Mouse (Mus musculus): ENCODE measurements around the gene Otx2.
"Not testable (repeated sequence)": the region's sequence is repeated elsewhere in the genome, so short reads cannot be mapped to it uniquely, and the experiment has no call there.

Gene Otx2

DNA sequence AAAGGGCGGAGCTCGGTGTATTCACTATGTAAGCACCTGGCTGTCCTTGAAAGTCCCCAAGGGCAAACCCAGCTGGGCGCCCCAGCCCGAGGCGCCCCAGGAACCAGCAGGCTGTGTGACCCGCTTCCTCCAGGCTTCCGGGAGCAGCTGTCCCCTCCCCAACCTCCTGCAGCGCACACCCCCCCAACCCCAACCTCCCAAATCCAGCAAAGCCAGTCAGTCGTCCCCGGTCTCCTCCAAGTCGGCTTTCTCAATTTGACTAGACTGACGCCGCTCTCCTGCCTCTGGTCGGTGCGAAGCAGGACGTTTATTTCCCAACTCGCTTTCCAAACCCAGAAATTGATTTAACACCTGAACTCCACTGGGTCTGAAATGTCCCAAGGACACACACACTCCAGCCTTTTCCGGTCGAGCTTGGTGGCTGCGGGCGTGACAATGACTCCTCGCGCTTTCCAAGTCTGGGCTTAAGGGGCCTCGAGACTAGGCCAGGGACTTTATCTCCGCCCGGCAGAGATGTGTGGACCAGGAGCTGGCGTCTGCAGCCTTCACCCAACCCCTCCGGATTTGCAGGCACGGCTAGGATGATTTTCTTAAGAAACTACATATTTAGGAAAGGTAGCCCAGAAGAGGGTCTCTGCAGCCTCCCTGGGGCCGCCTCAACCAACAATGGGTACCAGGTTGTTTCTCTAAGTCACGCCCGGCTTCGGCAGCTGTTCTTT is 18.4 kb downstream of the Otx2 start:
- DNase-seq (ENCODE audit: low spot score in 2 of 2) = no peak

GRCm38 (mm10) chr14:48654551-48655072 is 19.0 kb downstream of the Otx2 start:
- DNase-seq (ENCODE audit: low spot score in 2 of 2) = no peak

- DNase-seq (ENCODE audit: low spot score in 2 of 2) = no peak
Observed at GRCm38 (mm10) chr14:48653676-48654510, 19.7 kb downstream of the Otx2 start.

DNA sequence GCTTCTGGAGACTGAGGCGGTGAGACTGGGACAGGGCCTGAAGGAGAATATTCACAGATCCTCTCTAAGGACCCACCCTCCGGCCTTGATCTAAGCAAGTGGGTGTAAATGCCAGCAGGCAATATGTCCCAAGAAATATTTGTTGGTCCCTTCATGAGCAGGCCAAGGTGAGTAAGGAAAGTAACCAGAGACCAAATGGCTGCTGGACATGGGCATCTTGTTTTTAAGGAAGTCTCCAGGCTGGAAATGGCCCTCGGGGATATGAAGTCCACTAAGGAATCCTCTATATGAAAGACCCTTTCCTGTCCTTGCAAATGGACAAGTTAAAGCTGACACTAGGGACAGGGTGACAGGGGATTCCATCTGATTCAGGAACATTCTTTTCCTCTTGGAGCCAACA is 20.5 kb downstream of the Otx2 start:
- no peak for DNase-seq (ENCODE audit: low spot score in 2 of 2)

DNA sequence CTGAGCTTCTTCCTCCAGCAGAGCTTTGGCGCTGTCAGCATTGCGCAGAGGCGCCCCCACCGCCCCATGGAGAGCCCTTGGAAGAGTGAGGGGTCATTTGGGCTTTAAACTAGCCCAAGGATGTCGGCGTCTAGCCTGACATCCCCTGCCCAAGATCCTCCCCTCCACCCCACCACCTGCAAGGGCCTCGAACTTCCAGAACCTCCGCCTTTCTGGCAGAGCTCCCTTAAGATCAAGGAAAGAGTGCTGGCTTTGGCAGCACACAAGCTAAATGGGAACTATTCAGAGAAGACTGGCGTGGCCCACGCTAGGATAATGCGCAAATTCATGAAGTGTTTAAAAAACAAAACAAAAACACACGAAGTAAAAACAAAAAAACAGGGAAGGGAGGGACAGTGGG is 21.4 kb downstream of the Otx2 start:
- no peak for DNase-seq (ENCODE audit: low spot score in 2 of 2)

- no peak for DNase-seq (ENCODE audit: low spot score in 2 of 2)
Observed at GRCm38 (mm10) chr14:48651471-48652211, 22.0 kb downstream of the Otx2 start.

DNA sequence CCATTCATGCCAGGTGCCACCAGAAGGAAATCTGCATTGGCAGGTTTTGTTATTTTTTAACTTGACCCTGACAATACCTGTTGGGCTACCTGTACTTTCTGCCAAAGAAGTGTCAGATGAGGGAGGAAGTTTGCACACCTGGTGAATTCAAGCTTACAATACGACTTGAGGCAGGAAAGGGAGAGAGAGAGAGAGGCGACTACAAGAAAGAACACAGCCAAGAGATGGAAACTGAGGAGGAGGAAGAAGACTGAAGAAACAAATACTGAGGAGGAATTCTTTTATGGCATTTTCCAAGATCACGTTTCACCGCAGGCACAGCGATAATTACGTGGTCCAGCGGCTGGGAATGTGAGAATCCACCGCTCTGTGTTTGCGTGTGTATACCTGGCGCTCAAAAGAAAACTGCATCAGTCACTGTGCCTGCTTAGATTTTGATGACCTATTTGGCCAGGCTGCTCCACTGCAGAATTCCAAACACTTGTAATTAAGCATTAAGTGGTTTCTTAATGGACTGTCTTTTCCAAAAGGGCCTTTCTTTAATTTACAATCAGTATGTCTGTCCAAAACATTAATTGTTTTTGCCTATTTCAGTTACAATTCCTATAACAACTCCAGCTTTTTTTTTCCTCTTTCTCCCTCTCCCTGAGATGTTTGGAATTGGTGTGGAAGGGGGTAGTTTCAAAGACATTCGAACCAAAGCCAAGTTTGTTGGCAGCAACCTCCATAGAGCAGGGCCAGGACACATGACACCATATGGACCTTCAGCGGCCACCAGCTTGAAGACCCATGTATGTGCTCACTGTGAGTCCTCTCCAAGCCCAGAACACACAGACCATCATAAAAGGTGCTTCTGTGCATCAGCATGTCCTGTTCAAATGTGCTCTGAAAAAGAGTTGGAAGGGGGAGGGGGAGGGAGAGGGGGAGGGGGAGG is 31.9 kb downstream of the Otx2 start:
- no peak for DNase-seq (ENCODE audit: low spot score in 2 of 2)

DNA sequence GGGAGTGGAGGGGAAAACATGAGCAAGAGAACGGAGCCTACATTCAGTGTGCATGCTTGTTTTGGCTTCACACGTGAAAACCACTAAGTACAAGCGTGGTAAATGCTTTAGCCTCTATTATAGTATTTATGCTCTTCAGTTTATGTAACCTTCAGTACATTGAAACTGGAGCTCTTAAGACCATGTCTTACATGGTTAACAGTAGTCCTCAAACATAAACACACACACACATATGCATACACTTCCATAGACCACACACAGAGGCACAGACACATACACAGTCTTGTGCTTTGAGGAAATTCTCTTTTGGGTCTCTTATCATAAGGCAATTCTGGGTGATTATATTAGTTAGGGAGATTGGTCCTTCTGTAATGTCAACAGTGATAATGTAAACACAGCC is 40.5 kb downstream of the Otx2 start:
- no peak for DNase-seq (ENCODE audit: low spot score in 2 of 2)

- no peak for DNase-seq (ENCODE audit: low spot score in 2 of 2)
Observed at GRCm38 (mm10) chr14:48632335-48632734, 41.3 kb downstream of the Otx2 start.

- no peak for DNase-seq (ENCODE audit: low spot score in 2 of 2)
Observed at GRCm38 (mm10) chr14:48631486-48631885, 42.1 kb downstream of the Otx2 start.

GRCm38 (mm10) chr14:48629404-48629803 is 44.2 kb downstream of the Otx2 start:
- DNase-seq (ENCODE audit: low spot score in 2 of 2) = no peak

- no peak for DNase-seq (ENCODE audit: low spot score in 2 of 2)
Observed at GRCm38 (mm10) chr14:48626271-48626670, 47.3 kb downstream of the Otx2 start.

GRCm38 (mm10) chr14:48625331-48625694 is 48.3 kb downstream of the Otx2 start:
- DNase-seq (ENCODE audit: low spot score in 2 of 2) = no peak

DNA sequence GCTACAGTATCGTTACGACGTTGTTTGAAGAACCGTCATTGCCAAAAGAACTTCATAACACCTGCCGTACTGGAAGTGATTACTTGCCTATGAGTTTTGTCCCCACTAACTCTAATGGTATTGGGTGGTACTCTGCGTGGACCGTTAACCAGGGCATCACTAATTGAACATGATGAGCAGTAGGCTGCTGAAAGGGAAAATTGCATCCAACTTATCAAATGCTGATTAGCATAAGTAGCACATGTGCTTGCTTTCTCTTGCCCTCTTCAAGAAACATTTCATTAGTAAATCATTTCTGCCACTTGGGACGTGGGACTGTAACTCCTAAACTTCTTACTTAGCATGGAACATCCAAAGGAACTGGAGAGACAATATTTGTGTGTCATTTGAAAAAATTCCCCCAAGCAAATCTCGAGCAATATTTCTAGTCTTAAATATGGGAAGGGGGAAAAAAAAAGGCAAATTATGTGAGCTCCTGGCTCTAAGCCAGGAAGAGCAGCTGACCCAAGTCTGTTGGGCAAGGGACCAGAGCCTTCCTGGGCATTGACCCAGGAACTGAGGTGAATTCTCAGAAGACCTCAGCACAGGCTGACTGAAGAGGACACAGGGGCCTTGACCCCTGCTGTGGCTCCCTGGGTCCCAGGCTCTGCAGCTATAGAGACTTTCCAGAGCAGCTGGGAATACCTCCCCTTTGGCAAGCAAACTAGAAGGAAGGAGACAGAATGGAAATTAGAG is 48.9 kb downstream of the Otx2 start:
- no peak for DNase-seq (ENCODE audit: low spot score in 2 of 2)

- not testable (repeated sequence) for DNase-seq (ENCODE audit: low spot score in 2 of 2)
Observed at GRCm38 (mm10) chr14:48622726-48623125, 50.9 kb downstream of the Otx2 start.

DNA sequence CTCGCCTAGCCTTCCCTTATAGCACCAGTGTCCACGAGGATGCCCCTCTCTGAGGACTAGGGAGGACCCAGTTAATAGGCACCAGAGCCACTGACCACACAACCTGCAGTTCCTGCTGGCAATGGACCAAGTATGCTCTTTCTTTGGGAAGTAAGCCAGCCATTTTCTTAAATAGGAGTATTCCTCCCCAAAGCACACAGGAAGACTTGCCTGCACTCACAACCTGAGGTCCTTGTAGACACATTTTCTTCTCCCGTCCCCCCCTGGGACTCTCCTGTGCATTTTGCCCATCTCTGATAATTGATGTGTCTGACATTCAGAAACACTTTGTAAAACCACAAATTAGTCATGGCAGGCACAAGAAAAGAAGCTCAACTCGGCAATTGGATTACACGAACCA is 57.3 kb downstream of the Otx2 start:
- DNase-seq (ENCODE audit: low spot score in 2 of 2) = no peak

DNA sequence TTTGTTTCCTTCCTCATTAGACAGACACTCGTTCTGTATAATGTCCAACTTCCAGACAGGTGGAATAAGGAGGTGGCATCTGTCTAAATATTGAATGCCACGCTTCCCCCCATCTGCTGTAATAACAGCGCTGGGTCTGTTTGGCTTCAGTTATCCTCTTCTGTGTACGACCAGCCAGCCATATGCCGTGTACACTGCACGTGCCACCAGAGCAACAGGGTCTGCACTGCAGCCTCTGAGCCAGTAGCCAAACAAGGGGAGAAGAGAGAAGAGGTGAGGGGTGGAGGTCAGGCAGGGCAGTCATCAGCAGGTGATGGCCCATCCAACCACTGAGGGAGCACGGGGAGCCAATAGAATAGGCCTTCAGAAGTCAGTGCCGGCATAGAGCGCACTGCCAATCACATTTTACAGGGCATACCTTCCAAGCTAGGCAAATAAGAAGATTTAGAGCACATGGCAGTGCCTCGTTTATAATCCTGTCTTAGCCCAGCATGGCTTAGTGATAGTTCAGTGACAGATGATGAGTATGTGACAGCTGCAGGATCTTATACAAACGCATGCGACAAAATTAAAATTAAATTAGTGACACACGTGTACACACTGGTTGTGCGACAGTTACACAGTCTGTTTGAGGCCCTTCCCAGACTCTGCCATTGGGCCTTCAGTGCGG is 64.8 kb downstream of the Otx2 start:
- no peak for DNase-seq (ENCODE audit: low spot score in 2 of 2)
